Mouse (Mus musculus) intestine, embryonic 15.5 days (tissue): ENCODE data around the gene Tbc1d22a. TPM values are rescaled to one million over a fixed set of nuclear protein-coding genes. Genes with fewer than 3 reads are reported as not detected.

ENCODE experiments used
- ATAC-seq: fragments of 200-750 bp; cut with Nextera tagmentation; 2 replicates; pipeline ENCODE4 v1.8.0; 2017; ENCODE audit warnings: moderate TSS enrichment, moderate library complexity
- H3K27ac ChIP-seq: fragments of 300-500 bp; sonication (generic); 2 replicates; pipeline ENCODE4 v1.5.1; 2015; ENCODE audit warnings: mild to moderate bottlenecking, inconsistent platforms
- H3K27me3 ChIP-seq: fragments of 300-500 bp; sonication (generic); replicated peaks from 2 replicates; pipeline ENCODE4 v1.6.1; 2015; ENCODE audit warnings: inconsistent platforms
- H3K36me3 ChIP-seq: fragments of 300-500 bp; sonication (generic); 2 replicates; pipeline ENCODE4 v1.6.1; 2015; ENCODE audit warnings: inconsistent platforms
- H3K4me1 ChIP-seq: fragments of 300-500 bp; sonication (generic); replicated peaks from 2 replicates; pipeline ENCODE4 v1.6.1; 2015; ENCODE audit warnings: inconsistent platforms
- H3K4me2 ChIP-seq: fragments of 300-500 bp; sonication (generic); replicated peaks from 2 replicates; pipeline ENCODE4 v1.6.1; 2015; ENCODE audit warnings: mild to moderate bottlenecking, inconsistent platforms
- H3K4me3 ChIP-seq: fragments of 300-500 bp; sonication (generic); replicated peaks from 2 replicates; pipeline ENCODE4 v1.5.1; 2015; ENCODE audit warnings: inconsistent platforms
- H3K9ac ChIP-seq: fragments of 300-500 bp; sonication (generic); 2 replicates; pipeline ENCODE4 v1.6.1; 2015; ENCODE audit warnings: inconsistent platforms
- H3K9me3 ChIP-seq: fragments of 300-500 bp; sonication (generic); 2 replicates; pipeline ENCODE4 v1.6.1; 2016; ENCODE audit warnings: inconsistent platforms
- WGBS: fragments of 180-500 bp; shearing (Covaris S2); methylation state at CpG from one replicate; pipeline ENCODE4 v1.1.7; 2015; 5-methylcytosine and 5-hydroxymethylcytosine counted together
- polyA plus RNA-seq: library from polyadenylated mRNA; unstranded; fragments of >200 nt; fragmentation: Nextera tagmentation; extraction: Ambion mirVana; gene quantifications from 2 replicates; pipeline ENCODE4 v1.2.1, GENCODE M21; 2015

The Tbc1d22a gene
- polyA plus RNA-seq, 1 experiment from 2014 or later, result 10.0 TPM

GRCm38 (mm10) chr15:86415951-86416350 lies 201.7 kb downstream of the Tbc1d22a start:
- 74% methylated on average over 6 of the region's 6 CpGs for WGBS
- no peak overlapping the region for H3K4me2 ChIP-seq

GRCm38 (mm10) chr15:86418436-86418835 lies 204.2 kb downstream of the Tbc1d22a start:
- Histone ChIP-seq H3K4me2 (no peak overlapping the region), H3K36me3 (no peaks in the 10 kb centered on the region), H3K9me3 (no peaks in the 10 kb centered on the region), H3K4me3 (no peak overlapping the region), H3K27ac (no peak overlapping the region), H3K27me3 (no peaks in the 10 kb centered on the region), H3K4me1 (no peaks in the 10 kb centered on the region), H3K9ac (no peak overlapping the region)
- ATAC-seq, result no peak
- 83% methylated on average over 2 of the region's 2 CpGs for whole genome bisulfite sequencing

More at GRCm38 (mm10) chr15:86415951-86416350, 201.7 kb downstream of the Tbc1d22a start:
- H3K9ac ChIP-seq, result no peak overlapping the region
- H3K4me1 ChIP-seq, result no peaks in the 10 kb centered on the region
- H3K4me3 ChIP-seq, result no peak overlapping the region
- H3K36me3 ChIP-seq, result no peaks in the 10 kb centered on the region
- no peaks in the 10 kb centered on the region for H3K9me3 ChIP-seq
- no peak for ATAC-seq
- H3K27ac ChIP-seq, result no peak overlapping the region
- no peaks in the 10 kb centered on the region for H3K27me3 ChIP-seq

- H3K36me3 ChIP-seq, result no peaks in the 10 kb centered on the region
- no peaks in the 10 kb centered on the region for H3K4me1 ChIP-seq
- WGBS, result 74% methylated on average over 6 of the region's 6 CpGs
- no peak overlapping the region for H3K4me2 ChIP-seq
- H3K27ac ChIP-seq, result no peak overlapping the region
- H3K4me3 ChIP-seq, result no peak overlapping the region
- no peaks in the 10 kb centered on the region for H3K27me3 ChIP-seq
- H3K9me3 ChIP-seq, result no peaks in the 10 kb centered on the region
- no peak for ATAC-seq
- no peak overlapping the region for H3K9ac ChIP-seq
Measured at GRCm38 (mm10) chr15:86419620-86420019, 205.4 kb downstream of the Tbc1d22a start.

GRCm38 (mm10) chr15:86422858-86423257 lies 208.6 kb downstream of the Tbc1d22a start:
- no peak overlapping the region for H3K9ac ChIP-seq
- no peak for ATAC-seq
- no peak overlapping the region for H3K4me3 ChIP-seq
- H3K36me3 ChIP-seq, result no peaks in the 10 kb centered on the region
- no peaks in the 10 kb centered on the region for H3K4me1 ChIP-seq
- H3K4me2 ChIP-seq, result no peak overlapping the region
- no peaks in the 10 kb centered on the region for H3K27me3 ChIP-seq
- no peaks in the 10 kb centered on the region for H3K9me3 ChIP-seq
- WGBS, result 26% methylated on average over 1 of the region's 1 CpGs
- H3K27ac ChIP-seq, result no peak overlapping the region

GRCm38 (mm10) chr15:86423884-86424283 lies 209.6 kb downstream of the Tbc1d22a start:
- no peaks in the 10 kb centered on the region for H3K27me3 ChIP-seq
- no peak overlapping the region for H3K9ac ChIP-seq
- no peaks in the 10 kb centered on the region for H3K9me3 ChIP-seq
- no peak overlapping the region for H3K4me3 ChIP-seq
- H3K36me3 ChIP-seq, result no peaks in the 10 kb centered on the region
- no peak overlapping the region for H3K4me2 ChIP-seq
- WGBS, result 62% methylated on average over 2 of the region's 2 CpGs
- H3K27ac ChIP-seq, result no peak overlapping the region
- ATAC-seq, result no peak
- H3K4me1 ChIP-seq, result no peaks in the 10 kb centered on the region

GRCm38 (mm10) chr15:86424971-86425370 lies 210.7 kb downstream of the Tbc1d22a start:
- 60% methylated on average over 8 of the region's 8 CpGs for WGBS
- no peaks in the 10 kb centered on the region for H3K36me3 ChIP-seq
- no peaks in the 10 kb centered on the region for H3K9me3 ChIP-seq
- H3K4me1 ChIP-seq, result no peaks in the 10 kb centered on the region
- no peak for ATAC-seq
- no peak overlapping the region for H3K9ac ChIP-seq
- H3K4me3 ChIP-seq, result no peak overlapping the region
- H3K4me2 ChIP-seq, result no peak overlapping the region
- H3K27ac ChIP-seq, result no peak overlapping the region
- no peaks in the 10 kb centered on the region for H3K27me3 ChIP-seq

GRCm38 (mm10) chr15:86426364-86427000 lies 212.2 kb downstream of the Tbc1d22a start:
- H3K9ac ChIP-seq, result no peak overlapping the region
- H3K4me1 ChIP-seq, result no peaks in the 10 kb centered on the region
- 71% methylated on average over 5 of the region's 5 CpGs for WGBS
- H3K9me3 ChIP-seq, result no peaks in the 10 kb centered on the region
- H3K36me3 ChIP-seq, result no peaks in the 10 kb centered on the region
- ATAC-seq, result no peak
- no peak overlapping the region for H3K27ac ChIP-seq
- H3K4me3 ChIP-seq, result no peak overlapping the region
- H3K4me2 ChIP-seq, result no peak overlapping the region
- H3K27me3 ChIP-seq, result no peaks in the 10 kb centered on the region

- Histone ChIP-seq H3K27me3 (no peaks in the 10 kb centered on the region), H3K4me3 (no peak overlapping the region), H3K27ac (no peak overlapping the region), H3K36me3 (no peaks in the 10 kb centered on the region), H3K9ac (no peak overlapping the region), H3K4me1 (no peaks in the 10 kb centered on the region), H3K9me3 (no peaks in the 10 kb centered on the region), H3K4me2 (no peak overlapping the region)
- ATAC-seq, result no peak
- WGBS, result 74% methylated on average over 4 of the region's 4 CpGs
Measured at GRCm38 (mm10) chr15:86427439-86427838, 213.2 kb downstream of the Tbc1d22a start.

GRCm38 (mm10) chr15:86428496-86428895 lies 214.2 kb downstream of the Tbc1d22a start:
- Histone ChIP-seq H3K9me3 (no peaks in the 10 kb centered on the region), H3K4me3 (no peak overlapping the region), H3K36me3 (no peaks in the 10 kb centered on the region), H3K9ac (no peak overlapping the region), H3K4me1 (no peaks in the 10 kb centered on the region), H3K4me2 (no peak overlapping the region), H3K27me3 (no peaks in the 10 kb centered on the region), H3K27ac (no peak overlapping the region)
- 87% methylated on average over 5 of the region's 5 CpGs for WGBS
- ATAC-seq, result no peak

GRCm38 (mm10) chr15:86429766-86430335 lies 215.6 kb downstream of the Tbc1d22a start:
- Histone ChIP-seq H3K36me3 (no peaks in the 10 kb centered on the region), H3K27ac (no peak overlapping the region), H3K4me1 (no peaks in the 10 kb centered on the region), H3K27me3 (no peaks in the 10 kb centered on the region), H3K4me2 (no peak overlapping the region), H3K4me3 (no peak overlapping the region), H3K9ac (no peak overlapping the region), H3K9me3 (no peaks in the 10 kb centered on the region)
- WGBS, result 75% methylated on average over 8 of the region's 8 CpGs
- no peak for ATAC-seq

GRCm38 (mm10) chr15:86431539-86432080 lies 217.4 kb downstream of the Tbc1d22a start:
- H3K9ac ChIP-seq, result no peak overlapping the region
- no peak overlapping the region for H3K4me2 ChIP-seq
- H3K36me3 ChIP-seq, result no peaks in the 10 kb centered on the region
- no peaks in the 10 kb centered on the region for H3K9me3 ChIP-seq
- no peak for ATAC-seq
- H3K27ac ChIP-seq, result no peak overlapping the region
- no peak overlapping the region for H3K4me3 ChIP-seq
- no peaks in the 10 kb centered on the region for H3K4me1 ChIP-seq
- 92% methylated on average over 11 of the region's 11 CpGs for WGBS
- no peaks in the 10 kb centered on the region for H3K27me3 ChIP-seq

- no peak overlapping the region for H3K27ac ChIP-seq
- H3K9ac ChIP-seq, result no peak overlapping the region
- ATAC-seq, result no peak
- no peaks in the 10 kb centered on the region for H3K4me1 ChIP-seq
- H3K4me3 ChIP-seq, result no peak overlapping the region
- no peaks in the 10 kb centered on the region for H3K36me3 ChIP-seq
- no peaks in the 10 kb centered on the region for H3K9me3 ChIP-seq
- H3K27me3 ChIP-seq, result no peaks in the 10 kb centered on the region
- no peak overlapping the region for H3K4me2 ChIP-seq
Measured at GRCm38 (mm10) chr15:86432791-86433190, 218.5 kb downstream of the Tbc1d22a start.

GRCm38 (mm10) chr15:86433378-86433777 lies 219.1 kb downstream of the Tbc1d22a start:
- Histone ChIP-seq H3K27me3 (no peaks in the 10 kb centered on the region), H3K9ac (no peak overlapping the region), H3K36me3 (no peaks in the 10 kb centered on the region), H3K9me3 (no peaks in the 10 kb centered on the region), H3K4me2 (no peak overlapping the region), H3K4me3 (no peak overlapping the region), H3K27ac (no peak overlapping the region), H3K4me1 (no peaks in the 10 kb centered on the region)
- WGBS, result 93% methylated on average over 8 of the region's 8 CpGs
- ATAC-seq, result no peak
